Comparison of ENCODE assay signal across 12 mouse cellular contexts in genomic region chr14:45992041-45992869, GRCm38 (mm10).
DNase-seq lines count a peak whose midpoint lies in the region; ATAC-seq and TF ChIP-seq lines count a peak whose summit lies in the region.
"Had no signal": no experiment of that assay in that cellular context is flagged by ENCODE, and none has a peak within 500 bp of the region (broad histone marks: within the 10 kb centered on the region; RNA-seq: fewer than 3 reads in every experiment).

No protein-coding gene starts in this region.

- peaks cover 3% of the 10 kb centered on the region for H3K4me1 ChIP-seq in heart, adult 2 months (ENCODE audit: control insufficient read depth, insufficient read depth, low read length)
- H3K4me1 ChIP-seq in midbrain, postnatal 0 days (ENCODE audit: insufficient read depth, low read length), result no peaks in the 10 kb centered on the region
- no peaks in the 10 kb centered on the region for H3K4me1 ChIP-seq in forebrain, postnatal 0 days (ENCODE audit: insufficient read depth)

- H3K79me2 ChIP-seq in heart, adult 2 months (replicated peaks; ENCODE audit: control insufficient read depth, insufficient read depth, low read length), result no peaks in the 10 kb centered on the region

- no peak overlapping the region for H3K27ac ChIP-seq in heart, adult 2 months
- H3K27ac ChIP-seq in midbrain, postnatal 0 days (ENCODE audit: low read depth, low read length), result no peak overlapping the region
- H3K27ac ChIP-seq in forebrain, postnatal 0 days (ENCODE audit: low read depth, low read length), result no peak overlapping the region
- H3K27ac ChIP-seq: limb, embryonic 15.5 days had no signal

- intact Hi-C loops in heart, adult 2 months (cut with DNase I), result loop anchor here (5.0 kb wide), 2 partner anchors 400 to 710 kb away; partner anchors contain the start of gene Bmp4
- intact Hi-C loops in gastrocnemius, postnatal 14 days (cut with DNase I; ENCODE audit: low total_unique reads), result loop anchor here (5.0 kb wide), 1 partner anchor 570 kb away; no protein-coding TSS in a partner anchor

- H3K4me3 ChIP-seq in heart, adult 2 months, result no peak overlapping the region
- H3K4me3 ChIP-seq in midbrain, postnatal 0 days (ENCODE audit: low read depth, low read length), result no peak overlapping the region
- no peak overlapping the region for H3K4me3 ChIP-seq in forebrain, postnatal 0 days (ENCODE audit: low read depth, low read length)
- H3K4me3 ChIP-seq: limb, embryonic 15.5 days; myocyte had no signal

- no peak for TF ChIP-seq CTCF in heart, adult 2 months (IDR thresholded peaks at IDR 0.05)
- TF ChIP-seq CTCF in midbrain, postnatal 0 days (IDR thresholded peaks at IDR 0.05), result no peak
- no peak for TF ChIP-seq CTCF in forebrain, postnatal 0 days (IDR thresholded peaks at IDR 0.05; ENCODE audit: low read depth)

- 64% methylated on average over 17 of the region's 17 CpGs for WGBS in heart, adult 2 months
- WGBS in midbrain, postnatal 0 days, result 80% methylated on average over 17 of the region's 17 CpGs
- 79% methylated on average over 17 of the region's 17 CpGs for WGBS in forebrain, postnatal 0 days

- no peak overlapping the region for H3K4me2 ChIP-seq in midbrain, postnatal 0 days (ENCODE audit: low read depth, low read length, poor library complexity, severe bottlenecking)
- H3K4me2 ChIP-seq in forebrain, postnatal 0 days (ENCODE audit: low read depth), result no peak overlapping the region
- H3K4me2 ChIP-seq: limb, embryonic 15.5 days had no signal

- no peaks in the 10 kb centered on the region for H3K36me3 ChIP-seq in heart, adult 2 months (ENCODE audit: control insufficient read depth, insufficient read depth, low read length)
- no peaks in the 10 kb centered on the region for H3K36me3 ChIP-seq in midbrain, postnatal 0 days (ENCODE audit: insufficient read depth, low read length)
- H3K36me3 ChIP-seq in forebrain, postnatal 0 days (ENCODE audit: insufficient read depth), result no peaks in the 10 kb centered on the region
- H3K36me3 ChIP-seq: limb, embryonic 15.5 days had no signal

- TF ChIP-seq POLR2A in heart, adult 2 months (IDR thresholded peaks at IDR 0.05; ENCODE audit: insufficient read depth, low read depth, low read length), result no peak

- no peaks in the 10 kb centered on the region for H3K9me3 ChIP-seq in midbrain, postnatal 0 days (ENCODE audit: low read length)
- H3K9me3 ChIP-seq in forebrain, postnatal 0 days (ENCODE audit: low read length), result no peaks in the 10 kb centered on the region
- H3K9me3 ChIP-seq: limb, embryonic 15.5 days had no signal

- no peak for ATAC-seq in megakaryocyte-erythroid progenitor cell, adult 5-6 weeks (replicated peaks; ENCODE audit: low FRiP score, low TSS enrichment, poor library complexity, severe bottlenecking)
- no peak for ATAC-seq in midbrain, postnatal 0 days (ENCODE audit: low FRiP score)
- ATAC-seq in forebrain, postnatal 0 days, result no peak
- ATAC-seq: activated CD4-positive, CD25-positive, alpha-beta regulatory T cell, adult 4 months had no signal

- peak; percentile 39 to 45 for DNase-seq in heart, adult 2 months
- no peak for DNase-seq in heart, postnatal 4 days
- peak; percentile 53 for DNase-seq in gastrocnemius, postnatal 14 days
- DNase-seq in kidney, postnatal 10 days, result peak; percentile 19
- DNase-seq in ovary, postnatal 36 days (ENCODE audit: low spot score), result peak; percentile 24
- no peak for DNase-seq in midbrain, postnatal 0 days (ENCODE audit: low spot score)
- no peak for DNase-seq in forebrain, postnatal 0 days

- no peak for TF ChIP-seq EP300 in heart, adult 2 months (IDR thresholded peaks at IDR 0.05; ENCODE audit: insufficient read depth, low read depth, low read length)

- H3K27me3 ChIP-seq in heart, adult 2 months (ENCODE audit: control insufficient read depth, insufficient read depth, low read length), result no peaks in the 10 kb centered on the region
- no peaks in the 10 kb centered on the region for H3K27me3 ChIP-seq in midbrain, postnatal 0 days (ENCODE audit: insufficient read depth, low read length)
- no peaks in the 10 kb centered on the region for H3K27me3 ChIP-seq in forebrain, postnatal 0 days (ENCODE audit: insufficient read depth, low read length)
- H3K27me3 ChIP-seq: CH12.LX; limb, embryonic 15.5 days had no signal

- H3K9ac ChIP-seq in heart, adult 2 months (ENCODE audit: low read depth, low read length), result no peak overlapping the region
- H3K9ac ChIP-seq in midbrain, postnatal 0 days (replicated peaks; ENCODE audit: low read length, poor library complexity, severe bottlenecking), result no peak overlapping the region
- H3K9ac ChIP-seq in forebrain, postnatal 0 days, result no peak overlapping the region
- H3K9ac ChIP-seq: limb, embryonic 15.5 days had no signal

Comparison
In these comparisons a context has a peak if more than half of its experiments do, and no peak if none do; other contexts are left out.
1. DNase-seq: peak in heart, adult 2 months (2 of 2), gastrocnemius, postnatal 14 days (single experiment), kidney, postnatal 10 days (single experiment) and ovary, postnatal 36 days (single experiment); none in heart, postnatal 4 days (single experiment), midbrain, postnatal 0 days (single experiment) and forebrain, postnatal 0 days (single experiment).